Mouse (Mus musculus): ENCODE data around the gene Tmprss12. TPM values are rescaled to one million over a fixed set of nuclear protein-coding genes. Genes with fewer than 3 reads are reported as not detected.
"Not testable (repeated sequence)": the region's sequence is repeated elsewhere in the genome, so short reads cannot be mapped to it uniquely, and the experiment has no call there.

Tmprss12 gene
- polyA plus RNA-seq, 1 experiment: not detected

DNA sequence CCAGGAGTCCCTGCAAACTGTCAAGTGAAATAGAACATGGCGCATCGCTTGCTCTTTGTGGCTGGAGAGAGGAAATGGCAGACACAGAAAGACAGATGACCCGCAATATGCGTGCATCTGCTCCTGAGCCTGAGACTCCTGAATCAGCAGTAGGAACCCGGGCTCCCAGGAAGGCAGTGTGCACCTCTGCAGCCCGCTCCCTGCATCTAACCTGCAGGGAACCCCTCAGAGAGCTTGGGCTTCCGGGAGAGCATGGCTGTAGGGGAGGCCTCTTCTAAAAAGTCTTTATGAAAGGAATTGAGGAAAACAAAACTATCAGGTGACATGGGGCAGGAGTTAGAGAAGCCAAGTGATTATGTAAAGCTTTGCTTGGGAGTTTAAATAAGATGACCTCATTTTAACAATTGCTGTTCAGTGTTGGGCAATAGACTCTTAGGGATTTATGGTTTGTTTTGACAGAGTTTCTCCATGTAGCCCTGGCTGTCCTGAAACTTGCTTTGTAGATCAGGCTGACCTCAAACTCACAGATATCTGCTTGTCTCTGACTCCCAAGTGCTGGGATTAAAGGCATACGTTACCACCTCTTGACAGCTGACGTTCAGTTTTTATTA, 39.8 kb downstream of the Tmprss12 start:
- Histone ChIP-seq H3K4me1 (ENCODE audit: control insufficient read depth, insufficient read depth, low read length) (peaks cover 10% of the 10 kb centered on the region), H3K27me3 (ENCODE audit: control insufficient read depth, insufficient read depth, low read length) (no peaks in the 10 kb centered on the region), H3K27ac (ENCODE audit: insufficient read depth, low read length) (0 out of 2 replicates have a peak overlapping the region, but pooled peaks have one; percentile 19), H3K4me3 (replicated peaks; ENCODE audit: insufficient read depth, low read depth, low read length) (no peak overlapping the region)
- TF ChIP-seq CTCF (IDR thresholded peaks at IDR 0.05; ENCODE audit: borderline replicate concordance, insufficient read depth, low read depth, low read length): no peak
- TF ChIP-seq POLR2A (IDR thresholded peaks at IDR 0.05; ENCODE audit: borderline replicate concordance, insufficient read depth, low read length): no peak
- DNase-seq: no peak
- 70% methylated on average over 9 of the region's 9 CpGs for WGBS

GRCm38 (mm10) chr15:100321134-100321533, 40.5 kb downstream of the Tmprss12 start:
- H3K4me1 ChIP-seq (ENCODE audit: control insufficient read depth, insufficient read depth, low read length): peaks cover 10% of the 10 kb centered on the region
- WGBS: 22% methylated on average over 5 of the region's 5 CpGs
- no peak overlapping the region for H3K4me3 ChIP-seq (replicated peaks; ENCODE audit: insufficient read depth, low read depth, low read length)
- DNase-seq: peak; percentile 70 to 76
- no peaks in the 10 kb centered on the region for H3K27me3 ChIP-seq (ENCODE audit: control insufficient read depth, insufficient read depth, low read length)
- no peak overlapping the region for H3K27ac ChIP-seq (ENCODE audit: insufficient read depth, low read length)
- peak; percentile 80 for TF ChIP-seq CTCF (IDR thresholded peaks at IDR 0.05; ENCODE audit: borderline replicate concordance, insufficient read depth, low read depth, low read length)
- no peak for TF ChIP-seq POLR2A (IDR thresholded peaks at IDR 0.05; ENCODE audit: borderline replicate concordance, insufficient read depth, low read length)

DNA sequence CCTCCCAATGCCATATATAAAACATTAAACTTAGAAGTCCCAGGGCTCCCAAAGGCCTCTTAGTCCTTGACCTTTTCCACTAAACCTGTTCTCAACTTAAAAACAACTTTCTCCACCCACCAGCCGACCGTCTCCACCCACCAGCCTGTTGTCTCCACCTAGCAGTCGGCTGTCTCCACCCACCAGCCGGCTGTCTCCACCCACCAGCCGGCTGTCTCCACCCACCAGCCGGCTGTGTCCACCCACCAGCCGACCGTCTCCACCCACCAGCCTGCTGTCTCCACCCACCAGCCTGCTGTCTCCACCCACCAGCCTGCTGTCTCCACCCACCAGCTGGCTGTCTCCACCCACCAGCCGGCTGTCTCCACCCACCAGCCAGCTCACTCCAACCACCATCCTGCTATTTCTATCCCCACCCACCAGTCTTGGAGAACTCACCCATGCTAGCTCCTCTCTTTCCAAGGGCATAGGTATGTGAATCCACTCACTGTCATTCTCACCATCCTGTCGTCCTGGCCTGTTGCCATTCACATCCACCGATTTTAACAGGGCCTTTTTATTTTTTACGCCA, 43.5 kb downstream of the Tmprss12 start:
- Histone ChIP-seq H3K27ac (ENCODE audit: insufficient read depth, low read length) (no peak overlapping the region), H3K4me1 (ENCODE audit: control insufficient read depth, insufficient read depth, low read length) (peaks cover 10% of the 10 kb centered on the region), H3K4me3 (replicated peaks; ENCODE audit: insufficient read depth, low read depth, low read length) (no peak overlapping the region), H3K27me3 (ENCODE audit: control insufficient read depth, insufficient read depth, low read length) (no peaks in the 10 kb centered on the region)
- TF ChIP-seq CTCF (IDR thresholded peaks at IDR 0.05; ENCODE audit: borderline replicate concordance, insufficient read depth, low read depth, low read length) (no peak), POLR2A (IDR thresholded peaks at IDR 0.05; ENCODE audit: borderline replicate concordance, insufficient read depth, low read length) (no peak)
- no peak for DNase-seq
- 80% methylated on average over 12 of the region's 12 CpGs for WGBS

- Histone ChIP-seq H3K27me3 (ENCODE audit: control insufficient read depth, insufficient read depth, low read length) (no peaks in the 10 kb centered on the region), H3K4me1 (ENCODE audit: control insufficient read depth, insufficient read depth, low read length) (peaks cover 5% of the 10 kb centered on the region), H3K27ac (ENCODE audit: insufficient read depth, low read length) (no peak overlapping the region), H3K4me3 (replicated peaks; ENCODE audit: insufficient read depth, low read depth, low read length) (no peak overlapping the region)
- TF ChIP-seq CTCF (IDR thresholded peaks at IDR 0.05; ENCODE audit: borderline replicate concordance, insufficient read depth, low read depth, low read length) (no peak), POLR2A (IDR thresholded peaks at IDR 0.05; ENCODE audit: borderline replicate concordance, insufficient read depth, low read length) (no peak)
- no peak for DNase-seq
- WGBS: 98% methylated on average over 3 of the region's 3 CpGs
Measured at GRCm38 (mm10) chr15:100325235-100325634, 44.6 kb downstream of the Tmprss12 start.

- H3K4me3 ChIP-seq (replicated peaks; ENCODE audit: insufficient read depth, low read depth, low read length); DNase-seq; H3K27ac ChIP-seq (ENCODE audit: insufficient read depth, low read length); H3K27me3 ChIP-seq (ENCODE audit: control insufficient read depth, insufficient read depth, low read length); H3K4me1 ChIP-seq (ENCODE audit: control insufficient read depth, insufficient read depth, low read length): not testable (repeated sequence)
- 46% methylated on average over 4 of the region's 4 CpGs for WGBS
Measured at GRCm38 (mm10) chr15:100328089-100328488, 47.5 kb downstream of the Tmprss12 start.

DNA sequence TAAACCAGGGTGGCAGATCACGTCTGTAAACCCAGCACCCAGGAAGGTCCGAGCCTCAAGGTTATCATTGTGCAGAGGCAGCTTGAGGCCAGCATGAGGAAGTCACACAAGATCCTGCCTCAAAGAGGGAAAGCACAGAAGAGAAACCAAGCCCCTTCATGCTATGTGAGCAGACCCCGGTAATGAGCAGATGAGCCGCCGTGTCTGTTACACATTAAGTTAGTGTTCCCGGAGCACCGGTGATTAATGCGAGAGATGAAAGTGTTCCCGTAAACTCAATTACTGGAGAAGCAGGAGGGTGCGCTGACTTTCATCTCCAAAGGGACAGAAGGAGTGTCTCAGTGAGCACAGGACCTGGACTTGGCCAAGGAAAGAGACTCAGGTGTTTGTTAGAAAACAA, 48.7 kb downstream of the Tmprss12 start:
- not testable (repeated sequence) for H3K4me3 ChIP-seq (replicated peaks; ENCODE audit: insufficient read depth, low read depth, low read length); H3K4me1 ChIP-seq (ENCODE audit: control insufficient read depth, insufficient read depth, low read length); DNase-seq; H3K27ac ChIP-seq (ENCODE audit: insufficient read depth, low read length); H3K27me3 ChIP-seq (ENCODE audit: control insufficient read depth, insufficient read depth, low read length)
- 78% methylated on average over 10 of the region's 10 CpGs for WGBS

- WGBS: 83% methylated on average over 7 of the region's 7 CpGs
- TF ChIP-seq POLR2A (IDR thresholded peaks at IDR 0.05; ENCODE audit: borderline replicate concordance, insufficient read depth, low read length) (no peak), CTCF (IDR thresholded peaks at IDR 0.05; ENCODE audit: borderline replicate concordance, insufficient read depth, low read depth, low read length) (no peak)
- H3K4me1 ChIP-seq (ENCODE audit: control insufficient read depth, insufficient read depth, low read length): no peaks in the 10 kb centered on the region
Measured at GRCm38 (mm10) chr15:100330739-100331138, 50.1 kb downstream of the Tmprss12 start.

DNA sequence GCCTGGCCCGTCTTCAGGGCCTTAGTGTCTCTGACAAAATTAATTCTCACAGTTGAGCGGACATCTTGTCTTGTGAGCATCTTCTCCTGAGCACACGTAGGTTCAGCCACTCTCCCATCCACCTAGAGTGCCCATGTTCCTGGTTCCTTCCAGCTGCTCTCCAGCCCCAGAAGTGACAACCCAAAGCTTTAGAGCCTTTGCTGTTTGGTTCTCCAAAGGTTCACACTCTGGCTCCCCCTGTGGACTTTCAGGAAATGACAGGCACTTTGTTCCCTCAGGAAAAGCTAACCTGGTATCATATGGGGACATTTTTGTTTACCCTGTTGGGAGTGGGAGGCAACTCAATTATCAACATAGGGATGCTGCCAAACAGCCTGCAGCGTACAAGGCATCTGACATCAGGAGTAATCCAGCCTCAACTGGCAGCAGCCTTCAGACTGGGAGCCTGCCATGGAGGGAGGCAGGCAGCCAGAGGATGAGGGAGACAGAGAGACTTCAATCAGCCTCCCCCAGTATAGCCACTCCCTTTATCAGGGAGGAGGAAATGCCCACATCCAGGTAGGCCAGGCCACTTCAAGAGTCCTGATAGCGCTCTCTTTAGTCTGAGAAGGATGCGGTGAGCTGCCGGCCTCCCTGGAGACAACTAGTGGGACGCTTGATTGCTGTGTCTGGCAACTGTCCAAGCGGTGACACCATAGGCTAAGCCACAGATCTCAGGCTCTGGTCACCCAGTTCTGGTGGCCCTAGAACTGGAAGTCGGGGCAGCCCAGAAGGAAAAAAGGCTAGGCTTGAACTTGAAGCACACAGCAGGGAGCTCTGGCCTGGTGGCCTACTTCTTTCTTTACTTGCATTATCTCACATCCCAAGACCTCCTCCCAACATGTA, 51.7 kb downstream of the Tmprss12 start:
- DNase-seq: peak in 1 of 2 experiments; percentile 12
- H3K27me3 ChIP-seq (ENCODE audit: control insufficient read depth, insufficient read depth, low read length): not testable (repeated sequence)
- 39% methylated on average over 3 of the region's 10 CpGs for WGBS

More at GRCm38 (mm10) chr15:100330739-100331138, 50.1 kb downstream of the Tmprss12 start:
- DNase-seq: no peak
- H3K27ac ChIP-seq (ENCODE audit: insufficient read depth, low read length): no peak overlapping the region
- H3K27me3 ChIP-seq (ENCODE audit: control insufficient read depth, insufficient read depth, low read length): no peaks in the 10 kb centered on the region
- H3K4me3 ChIP-seq (replicated peaks; ENCODE audit: insufficient read depth, low read depth, low read length): no peak overlapping the region

More for the DNA sequence above, 51.7 kb downstream of the Tmprss12 start:
- H3K4me3 ChIP-seq (replicated peaks; ENCODE audit: insufficient read depth, low read depth, low read length); H3K4me1 ChIP-seq (ENCODE audit: control insufficient read depth, insufficient read depth, low read length); H3K27ac ChIP-seq (ENCODE audit: insufficient read depth, low read length): not testable (repeated sequence)
